Mouse (Mus musculus) left cerebral cortex, postnatal 4 days (tissue): ENCODE results near the gene Adcy2. TPM values are rescaled to one million over a fixed set of nuclear protein-coding genes. Genes with fewer than 3 reads are reported as not detected.

ENCODE experiments used
- DNase-seq: peaks from one replicate; pipeline ENCODE4 v3.0.0-alpha.2; 2022
- intact Hi-C: fragments of 180-260 bp; cut with DNase I; formaldehyde crosslinking; loops from one replicate; pipeline ENCODE4 v1.15.1; 2025
- total RNA-seq, 2 experiments: library from RNA; stranded (reverse); gene quantifications; 2 replicates each; pipeline ENCODE4 v1.2.3; 2021

Adcy2 gene
- total RNA-seq, 2 experiments from 2014 or later, result 32.4 to 49.9 TPM

- no peak for DNase-seq
- intact Hi-C loops, result no loop called here
Observed at GRCm38 (mm10) chr13:68981048-68981447, 18.3 kb downstream of the Adcy2 start.

DNA sequence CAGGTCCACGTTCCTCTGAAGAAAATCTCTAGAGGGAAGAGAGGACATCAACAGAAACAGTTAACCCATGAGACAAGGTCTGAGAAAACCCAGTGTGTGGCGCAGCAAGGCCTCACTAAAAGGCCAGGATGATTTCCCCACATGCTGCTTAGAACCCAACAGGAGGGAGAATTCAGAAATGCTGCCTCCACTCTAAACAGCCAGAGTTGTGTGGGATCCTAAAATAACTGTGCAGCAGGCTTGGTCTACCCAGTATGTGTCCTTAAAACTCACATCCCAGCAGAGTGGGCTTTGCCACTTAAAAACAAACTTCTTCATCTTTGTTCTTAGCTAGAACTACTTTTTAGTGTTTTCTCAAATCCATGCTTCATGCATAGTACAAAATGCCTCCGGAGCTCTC, 26.2 kb downstream of the Adcy2 start:
- intact Hi-C loops, result no loop called here
- no peak for DNase-seq

GRCm38 (mm10) chr13:68961580-68961979, 37.8 kb downstream of the Adcy2 start:
- DNase-seq, result no peak
- intact Hi-C loops, result no loop called here

- intact Hi-C loops, result no loop called here
- DNase-seq, result no peak
Observed at GRCm38 (mm10) chr13:68960513-68960912, 38.8 kb downstream of the Adcy2 start.

GRCm38 (mm10) chr13:68959406-68959805, 39.9 kb downstream of the Adcy2 start:
- no peak for DNase-seq
- intact Hi-C loops, result no loop called here

DNA sequence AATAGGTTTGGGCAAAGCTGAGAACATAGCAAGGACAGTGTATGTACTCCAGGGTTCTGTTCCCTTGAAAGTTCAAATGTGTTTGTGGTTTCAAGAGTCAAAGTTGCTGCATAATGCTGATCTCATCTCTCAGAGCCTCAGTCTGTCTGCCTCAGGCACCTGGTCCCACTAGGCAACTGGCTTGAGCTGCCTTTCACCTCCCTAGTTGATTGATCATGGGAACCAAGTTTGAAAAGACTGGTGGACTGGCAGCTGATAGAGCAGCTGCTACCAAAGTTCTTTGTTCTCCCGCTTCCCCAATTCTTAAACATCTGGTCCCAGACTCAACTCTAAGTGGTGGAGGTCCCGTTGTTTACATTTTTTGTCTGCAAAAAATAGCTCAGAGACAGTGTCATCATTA, 56.6 kb downstream of the Adcy2 start:
- intact Hi-C loops, result no loop called here

DNA sequence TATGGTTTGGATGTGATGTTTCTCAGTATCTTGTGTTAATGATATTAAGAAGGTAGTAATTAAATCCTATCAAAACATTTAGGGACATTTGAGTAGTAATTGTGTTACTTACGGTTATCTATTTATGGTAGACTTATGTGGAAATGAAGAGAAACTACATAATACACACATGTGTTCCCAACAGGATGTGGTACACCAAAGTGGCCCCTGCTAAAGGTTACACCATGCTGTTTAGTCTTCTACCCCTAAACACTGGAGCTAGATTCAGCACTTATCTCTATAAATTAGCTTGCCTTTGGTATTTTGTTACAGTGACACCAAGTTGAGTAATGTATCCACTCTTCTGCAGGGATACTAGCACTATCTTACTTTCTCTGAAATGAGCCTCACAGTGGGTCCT, 57.9 kb downstream of the Adcy2 start:
- intact Hi-C loops, result no loop called here
- no peak for DNase-seq

More for the DNA sequence above, 56.6 kb downstream of the Adcy2 start:
- no peak for DNase-seq

DNA sequence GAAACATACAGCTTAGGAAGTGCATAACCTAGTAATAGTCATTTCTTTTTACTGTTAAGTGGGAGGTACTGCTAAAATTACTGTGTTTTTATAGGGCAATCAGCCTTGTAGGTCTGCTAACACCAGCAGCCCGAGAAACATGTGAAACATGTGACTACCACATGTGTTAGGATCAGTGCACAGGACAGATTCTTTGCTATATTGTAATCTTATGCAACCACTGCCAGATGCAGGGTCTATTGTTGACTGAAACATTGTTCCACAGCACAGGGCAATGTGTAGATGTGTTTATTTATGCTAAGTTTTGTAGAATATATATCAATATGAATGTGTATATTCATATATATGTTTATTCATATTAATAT, 67.1 kb downstream of the Adcy2 start:
- intact Hi-C loops, result no loop called here
- no peak for DNase-seq

GRCm38 (mm10) chr13:68931602-68932282, 67.6 kb downstream of the Adcy2 start:
- intact Hi-C loops, result no loop called here
- DNase-seq, result no peak

DNA sequence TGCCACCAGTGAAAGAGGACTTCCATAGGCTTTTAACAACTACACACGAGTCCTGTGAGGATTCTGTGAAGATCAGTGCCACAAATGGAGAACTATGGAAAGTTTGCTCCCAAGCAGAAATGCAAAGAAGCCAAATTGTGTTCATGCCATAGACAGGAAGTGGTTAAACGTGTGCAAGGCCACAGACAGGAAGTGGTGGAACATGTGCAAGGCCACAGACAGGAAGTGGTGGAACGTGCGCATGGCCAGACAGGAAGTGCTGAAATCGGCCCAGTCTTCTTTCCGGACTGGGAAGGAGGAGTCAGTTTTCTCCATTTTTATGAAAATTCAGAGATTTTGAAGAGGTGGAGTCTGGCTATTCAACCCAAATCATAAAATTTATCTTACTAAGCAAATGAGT, 70.9 kb downstream of the Adcy2 start:
- intact Hi-C loops, result no loop called here
- no peak for DNase-seq

GRCm38 (mm10) chr13:68913666-68914288, 85.6 kb downstream of the Adcy2 start:
- DNase-seq, result no peak
- intact Hi-C loops, result no loop called here

DNA sequence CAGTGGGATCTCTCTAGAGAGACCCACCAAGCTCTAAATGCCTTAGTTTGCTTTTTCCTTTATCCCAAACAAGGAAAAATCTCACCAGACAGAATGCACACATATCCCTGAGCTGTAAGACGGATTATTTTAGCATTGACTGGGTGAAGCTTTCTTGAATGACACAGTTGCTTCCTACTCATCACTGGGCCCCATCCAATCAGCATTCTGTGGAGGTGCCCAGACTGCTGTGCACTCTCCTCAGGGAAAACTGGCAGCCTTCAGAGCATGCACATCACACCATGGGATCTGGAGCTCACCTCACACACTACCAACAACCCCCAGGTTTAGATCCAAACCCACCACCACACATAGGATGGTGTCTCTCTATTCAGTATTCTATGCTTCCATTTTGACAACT, 92.7 kb downstream of the Adcy2 start:
- intact Hi-C loops, result no loop called here
- no peak for DNase-seq

GRCm38 (mm10) chr13:68902708-68903107, 96.6 kb downstream of the Adcy2 start:
- intact Hi-C loops, result no loop called here
- DNase-seq, result no peak

DNA sequence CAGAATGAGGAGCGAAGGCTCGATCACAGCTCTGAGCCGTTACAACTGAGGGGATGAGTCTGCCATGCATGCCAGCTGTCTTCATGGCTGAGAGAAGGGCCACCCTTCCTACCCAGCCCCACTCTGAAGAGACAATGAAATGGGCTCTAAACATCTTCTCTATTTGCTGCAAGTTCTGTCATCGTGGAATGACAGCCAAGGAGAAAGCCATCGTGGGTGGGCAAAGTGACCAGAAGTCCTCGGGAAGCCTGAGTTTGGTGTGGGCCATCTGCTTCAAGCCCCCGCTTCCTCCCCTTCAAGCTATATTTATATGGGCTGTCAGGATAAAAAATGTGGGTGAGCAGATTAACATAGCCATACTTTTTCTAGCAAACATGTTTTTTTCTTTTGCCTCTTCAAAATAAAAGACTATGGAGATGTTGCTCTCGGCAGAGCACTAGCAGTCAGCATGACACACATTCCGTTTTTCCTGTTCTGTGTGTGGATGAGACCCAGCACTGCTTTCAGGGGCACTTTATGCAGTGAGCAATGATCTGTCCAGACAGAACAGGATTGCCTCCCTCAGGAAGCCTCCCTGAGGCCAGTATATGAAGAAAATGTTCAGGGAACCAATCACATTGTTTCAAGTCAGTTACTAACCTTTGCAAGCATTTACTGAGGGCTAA, 109.3 kb downstream of the Adcy2 start:
- intact Hi-C loops, result no loop called here
- DNase-seq, result no peak

DNA sequence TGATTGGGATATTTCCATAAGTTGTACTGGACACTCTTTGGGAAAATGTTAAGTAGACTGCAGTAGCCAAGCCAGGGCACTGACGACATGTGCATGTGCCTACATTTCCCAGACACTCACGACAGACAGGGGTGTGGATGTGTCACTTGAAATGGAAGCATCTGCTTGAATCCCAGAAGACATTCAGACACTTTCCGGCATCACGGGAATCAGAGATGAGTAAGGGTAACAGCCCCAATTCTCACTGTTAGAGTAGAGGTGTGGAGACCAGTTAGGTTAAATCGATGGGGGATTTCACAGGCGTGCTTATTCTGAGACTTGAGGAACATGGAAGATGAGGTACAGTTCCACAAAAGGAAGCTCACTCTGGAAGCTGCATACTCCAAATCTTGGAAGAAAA, 130.6 kb downstream of the Adcy2 start:
- intact Hi-C loops, result no loop called here

DNA sequence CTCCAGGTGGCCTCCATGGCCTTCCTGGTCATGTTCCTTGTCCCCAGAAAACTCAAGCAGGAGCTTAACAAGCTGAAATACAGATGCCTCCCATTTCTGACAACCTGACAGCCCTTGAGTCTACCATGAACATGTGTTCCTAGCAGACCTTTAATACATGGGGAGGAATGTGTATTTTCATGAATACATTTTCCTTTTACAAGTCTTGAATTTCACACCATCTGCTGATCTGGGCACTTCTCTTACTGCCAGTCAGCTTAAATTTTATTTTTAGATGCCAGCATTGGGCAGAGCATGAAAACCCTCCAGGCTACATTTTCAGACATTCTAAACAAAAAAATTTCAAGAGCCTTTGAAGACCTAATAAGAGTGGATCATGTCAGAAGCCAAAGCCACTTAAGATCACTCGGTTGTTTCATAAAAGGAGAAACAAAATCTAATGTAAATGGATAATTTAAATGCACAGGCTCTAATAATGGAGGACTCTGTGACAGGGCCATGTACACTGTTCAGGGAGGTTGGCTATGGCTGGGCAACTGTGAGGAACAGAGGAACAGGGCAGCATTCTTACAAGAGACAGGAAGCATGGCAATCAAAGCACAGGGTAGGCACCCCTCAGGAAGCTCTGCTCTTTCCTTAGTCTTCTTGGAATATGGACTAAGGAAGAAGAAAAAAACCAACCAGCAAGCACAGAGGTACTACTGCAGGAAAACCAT, 131.2 kb downstream of the Adcy2 start:
- intact Hi-C loops, result no loop called here
- DNase-seq, result no peak

More for the DNA sequence above, 130.6 kb downstream of the Adcy2 start:
- no peak for DNase-seq

GRCm38 (mm10) chr13:68860036-68860435, 139.3 kb downstream of the Adcy2 start:
- intact Hi-C loops, result no loop called here

GRCm38 (mm10) chr13:68848265-68848664, 151.1 kb downstream of the Adcy2 start:
- DNase-seq, result no peak
- intact Hi-C loops, result no loop called here

More at GRCm38 (mm10) chr13:68860036-68860435, 139.3 kb downstream of the Adcy2 start:
- DNase-seq, result peak; percentile 29

DNA sequence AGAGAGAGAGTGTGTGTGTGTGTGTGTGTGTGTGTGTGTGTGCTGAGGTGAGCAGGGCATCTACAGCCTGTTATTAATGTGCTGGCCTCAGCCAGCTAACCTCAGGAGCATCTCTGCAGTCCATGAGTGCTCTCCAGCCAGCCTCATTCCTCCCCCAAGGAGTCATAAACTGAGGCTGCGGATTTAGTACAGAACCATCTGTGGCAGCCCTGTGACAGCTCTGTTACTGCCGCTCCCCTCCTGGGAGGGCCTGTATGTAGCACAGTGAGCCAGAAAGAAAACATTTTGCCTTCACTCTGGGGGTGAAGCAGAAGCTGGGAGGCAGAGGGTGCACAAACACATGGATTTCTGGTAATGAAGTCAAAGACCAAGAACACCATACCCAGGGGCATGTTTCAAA, 159.8 kb downstream of the Adcy2 start:
- intact Hi-C loops, result no loop called here
- DNase-seq, result no peak

- intact Hi-C loops, result no loop called here
- DNase-seq, result no peak
Observed at GRCm38 (mm10) chr13:68836183-68836582, 163.2 kb downstream of the Adcy2 start.

DNA sequence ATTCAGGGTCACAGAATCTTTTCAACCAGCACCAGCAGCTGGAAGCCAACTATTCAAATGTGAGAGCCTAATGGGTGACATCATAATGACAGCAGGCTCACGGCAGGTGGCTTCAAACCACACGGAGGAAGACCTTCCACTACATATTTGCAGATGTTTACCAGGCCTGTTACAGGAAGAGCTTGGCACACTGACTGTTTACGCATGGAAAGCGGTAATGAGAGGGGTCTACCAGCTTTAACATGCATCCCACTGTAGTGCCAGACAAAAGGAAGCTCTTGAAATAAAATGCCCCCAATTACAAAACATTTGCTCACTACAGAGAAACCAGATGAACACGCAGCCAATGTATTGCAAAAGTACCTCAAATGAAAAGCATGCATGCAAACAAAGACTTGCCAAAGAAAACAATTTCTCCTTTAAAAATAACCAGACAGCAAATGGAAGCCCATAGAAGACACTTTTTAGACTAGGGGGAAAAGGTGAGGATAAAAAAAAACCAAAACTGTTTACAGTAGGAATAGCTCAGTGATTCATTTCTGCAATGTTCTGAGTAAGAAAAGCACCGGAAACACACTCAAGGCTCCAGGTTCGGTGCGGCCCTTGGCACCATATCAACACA, 163.8 kb downstream of the Adcy2 start:
- intact Hi-C loops, result no loop called here
- DNase-seq, result no peak
